Comparison of ENCODE assay signal across 1 mouse cellular context in the genomic region with DNA sequence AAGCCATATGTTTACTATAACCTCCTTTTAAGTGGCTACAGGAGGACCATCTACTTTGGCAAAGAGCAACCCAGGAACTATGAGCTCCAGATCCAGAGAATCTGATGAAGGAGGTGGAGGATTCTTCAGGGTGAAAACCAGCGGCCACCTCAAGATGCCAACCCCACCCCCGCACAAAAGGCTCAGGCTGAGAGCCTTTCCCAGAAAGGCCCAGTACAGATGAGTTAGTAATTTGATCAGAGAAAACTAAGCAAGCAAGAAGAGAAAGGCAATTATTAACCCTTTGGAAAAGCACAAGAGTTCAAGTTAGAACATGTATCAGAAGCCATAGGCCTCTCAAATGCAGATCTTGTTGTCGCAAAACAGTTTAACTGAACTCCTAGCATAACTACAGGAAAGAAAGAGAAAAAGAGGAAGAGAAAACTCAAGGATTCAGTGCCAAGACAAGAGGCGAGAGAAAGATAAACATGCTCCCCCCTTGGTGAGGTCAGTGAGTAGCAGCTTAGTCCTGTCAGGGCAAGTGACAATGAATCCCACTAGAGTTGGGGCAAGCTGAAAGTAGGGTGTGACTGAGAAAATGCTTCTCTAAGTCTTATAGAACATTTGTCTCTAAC.
TF ChIP-seq lines count a peak whose summit lies in the region.

No protein-coding gene starts in this region.

TF ChIP-seq in MEL, 35 proteins besides CTCF, POLR2A, EP300 and RAD21 (continued from another document):
- TF ChIP-seq NELFE (IDR thresholded peaks at IDR 0.05; ENCODE audit: low read depth, low read length) (peak; percentile 8; the same call in 1 of the 2 replicates), MYB (IDR thresholded peaks at IDR 0.05; ENCODE audit: low read depth, low read length) (peak; percentile 94), TBP (IDR thresholded peaks at IDR 0.05; ENCODE audit: low read depth, low read length) (peak; percentile 34; the same call in 1 of the 2 replicates), RCOR1 (IDR thresholded peaks at IDR 0.05; ENCODE audit: low read depth, low read length) (no peak), TCF12 (IDR thresholded peaks at IDR 0.05; ENCODE audit: low read depth, low read length) (peak; percentile 61; the same call in 1 of the 2 replicates), GATA1 (IDR thresholded peaks at IDR 0.05; ENCODE audit: low read depth, low read length) (peak; percentile 78), BHLHE40 (IDR thresholded peaks at IDR 0.05; ENCODE audit: borderline replicate concordance, low read depth, low read length) (no peak), GABPA (IDR thresholded peaks at IDR 0.05; ENCODE audit: low read depth, low read length) (no peak), MXI1 (IDR thresholded peaks at IDR 0.05; ENCODE audit: low read depth, low read length) (no peak), POLR2AphosphoS5 (IDR thresholded peaks at IDR 0.05; ENCODE audit: borderline replicate concordance, low read depth, low read length) (0 out of 2 replicates have a peak, but pooled peaks have one; percentile 44)
